Mouse (Mus musculus) kidney, postnatal 14 days (tissue): Measurements from ENCODE around the gene Crisp2.
"Not testable (repeated sequence)": the region's sequence is repeated elsewhere in the genome, so short reads cannot be mapped to it uniquely, and the experiment has no call there.

Source experiments
- DNase-seq: peaks from one replicate; pipeline ENCODE4 v3.0.0; 2022; ENCODE audit warnings: mixed read lengths

The Crisp2 gene

DNA sequence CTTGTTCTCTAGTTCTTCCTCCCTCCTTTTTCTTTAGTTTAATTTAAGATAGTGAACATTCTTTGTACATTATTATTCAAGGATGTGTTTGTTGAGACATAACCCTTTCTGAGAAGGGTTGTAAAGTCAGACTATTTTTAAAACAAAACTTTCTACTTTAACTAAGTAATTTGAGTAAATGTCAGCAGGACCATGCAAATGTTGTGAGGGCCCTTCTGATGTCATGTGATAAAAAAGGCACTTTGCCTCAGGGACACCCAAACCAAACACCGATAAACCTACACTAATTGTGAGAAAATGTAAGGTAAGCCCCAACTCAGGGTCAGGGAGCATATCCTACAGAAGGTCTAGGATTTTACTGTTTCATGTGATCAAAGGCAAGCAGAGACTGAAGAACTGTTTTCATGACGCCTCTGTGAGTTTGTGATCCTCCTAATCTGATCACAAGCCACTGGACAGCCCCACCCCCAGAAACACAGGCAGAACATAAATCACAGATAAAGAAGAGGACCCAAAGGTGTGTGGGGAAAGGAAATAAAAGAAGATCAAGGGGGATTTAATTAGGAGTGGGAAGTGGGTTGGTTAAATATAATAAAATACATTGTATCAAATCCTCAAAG lies at the start of gene Crisp2:
Gene Crisp2, minus strand, starts transcription at position 51 of the 620 bp plus-strand sequence.
- DNase-seq: no peak

DNA sequence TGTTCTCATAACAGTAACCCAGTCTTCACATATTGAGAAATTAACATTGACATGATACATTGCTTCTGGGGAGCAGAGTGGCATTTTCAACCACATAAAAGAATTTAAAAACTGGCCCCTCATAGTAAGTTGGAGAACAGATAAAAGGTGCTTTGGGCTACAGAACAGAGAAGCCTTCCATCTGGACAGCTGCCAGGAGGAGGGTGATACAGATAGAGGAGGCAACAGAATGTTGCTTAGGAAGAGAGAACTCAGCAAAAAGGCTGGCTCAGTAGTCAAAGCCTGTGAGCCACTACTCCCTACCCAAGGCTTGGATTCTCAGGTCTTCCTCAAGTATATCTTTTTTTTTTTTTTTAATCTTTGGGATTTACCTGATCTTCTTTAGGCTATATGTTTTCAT lies 48.3 kb upstream of the Crisp2 start:
- DNase-seq: no peak

DNA sequence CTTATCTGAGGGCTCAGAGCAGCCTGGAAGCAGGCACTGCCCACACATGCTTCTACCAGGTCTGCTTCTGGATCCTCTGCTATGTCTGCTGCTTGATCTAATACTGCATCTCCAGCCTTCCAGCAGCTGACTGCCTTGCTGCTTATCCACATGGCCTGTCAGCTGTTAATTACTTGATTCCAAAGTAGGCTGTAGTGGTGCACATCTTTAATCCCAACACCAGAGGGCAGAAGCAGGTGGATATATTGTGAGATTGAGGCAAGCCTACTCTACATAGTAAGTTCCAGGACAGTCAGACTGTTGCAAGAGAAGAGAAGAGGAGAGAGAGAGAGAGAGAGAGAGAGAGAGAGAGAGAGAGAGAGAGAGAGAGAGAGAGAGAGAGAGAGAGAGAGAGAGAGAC lies 30.5 kb upstream of the Crisp2 start:
- peak; percentile 23 for DNase-seq

DNA sequence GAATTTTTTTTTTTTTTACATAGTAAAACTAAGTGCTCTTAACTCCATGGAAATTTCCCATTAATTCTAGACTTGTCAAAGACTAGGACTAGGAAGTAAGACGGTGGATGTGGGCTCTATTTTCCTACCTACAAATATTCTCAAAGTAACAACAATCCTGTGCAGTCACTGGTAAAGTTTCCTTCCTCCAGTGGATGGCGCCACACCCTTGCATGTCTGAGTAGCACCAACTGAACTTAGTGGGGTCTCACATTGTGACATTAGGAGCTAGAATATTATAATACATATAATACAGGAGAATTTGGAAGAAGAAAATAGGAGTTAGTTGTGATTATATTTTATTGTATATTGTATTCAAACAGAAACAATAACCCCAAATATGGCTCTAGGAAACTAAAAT lies 25.1 kb upstream of the Crisp2 start:
- DNase-seq: no peak

DNA sequence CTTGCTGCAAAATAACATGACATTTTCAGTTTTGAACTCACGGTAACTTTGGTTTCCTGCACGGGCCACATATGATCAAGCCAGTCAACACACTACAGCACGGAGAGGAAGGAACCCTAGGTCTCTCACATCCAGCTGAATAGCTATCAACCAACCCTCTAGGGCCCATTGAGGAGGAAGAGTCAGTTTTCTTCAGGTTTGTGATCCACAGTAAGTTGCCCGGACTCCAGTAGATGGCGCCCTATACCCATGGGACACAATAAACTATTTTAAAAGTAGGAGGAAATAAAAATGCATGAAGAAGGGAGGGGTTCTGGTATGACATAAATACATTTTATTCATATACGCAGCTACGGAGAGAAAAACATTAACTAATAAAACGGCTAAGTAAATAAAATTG lies 17.7 kb upstream of the Crisp2 start:
- DNase-seq: peak; percentile 31

DNA sequence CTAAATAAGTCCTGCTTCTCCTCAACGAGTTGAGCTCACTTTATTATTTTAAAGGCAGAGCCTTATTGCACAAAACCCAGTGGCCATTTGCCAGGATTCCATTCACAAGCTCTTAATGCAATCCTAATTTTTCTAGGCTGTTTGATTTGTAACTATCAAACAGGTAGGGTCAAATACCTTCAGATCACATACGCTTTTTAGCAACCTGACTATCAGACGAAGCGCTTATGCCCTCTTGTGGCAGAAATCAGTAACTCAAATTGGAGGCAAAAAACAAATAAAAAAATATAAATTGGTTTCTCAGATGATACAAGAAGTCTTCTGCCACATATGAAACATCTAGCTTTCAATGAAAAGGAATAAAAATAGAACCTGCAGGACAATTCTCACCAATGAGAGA lies 17.0 kb upstream of the Crisp2 start:
- DNase-seq: no peak

DNA sequence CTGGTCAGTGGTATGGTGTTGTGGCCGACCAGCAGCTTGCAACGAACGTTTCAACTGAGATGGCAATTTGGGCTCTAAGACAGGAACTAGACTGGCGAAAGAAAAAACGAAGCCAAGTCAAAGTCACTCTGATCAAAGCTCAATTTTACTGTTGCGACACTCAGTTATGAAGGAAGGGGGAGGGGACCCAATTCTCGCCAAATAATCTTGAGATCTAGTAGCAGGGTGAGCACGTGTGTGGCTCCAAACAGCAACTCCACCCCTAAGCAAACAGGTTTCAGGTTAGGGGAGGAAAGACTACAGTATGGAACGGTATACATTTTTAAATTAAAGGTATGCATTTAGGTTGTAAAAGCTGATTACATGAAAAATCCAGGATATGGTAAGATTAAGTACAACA lies 14.7 kb upstream of the Crisp2 start:
- no peak for DNase-seq

DNA sequence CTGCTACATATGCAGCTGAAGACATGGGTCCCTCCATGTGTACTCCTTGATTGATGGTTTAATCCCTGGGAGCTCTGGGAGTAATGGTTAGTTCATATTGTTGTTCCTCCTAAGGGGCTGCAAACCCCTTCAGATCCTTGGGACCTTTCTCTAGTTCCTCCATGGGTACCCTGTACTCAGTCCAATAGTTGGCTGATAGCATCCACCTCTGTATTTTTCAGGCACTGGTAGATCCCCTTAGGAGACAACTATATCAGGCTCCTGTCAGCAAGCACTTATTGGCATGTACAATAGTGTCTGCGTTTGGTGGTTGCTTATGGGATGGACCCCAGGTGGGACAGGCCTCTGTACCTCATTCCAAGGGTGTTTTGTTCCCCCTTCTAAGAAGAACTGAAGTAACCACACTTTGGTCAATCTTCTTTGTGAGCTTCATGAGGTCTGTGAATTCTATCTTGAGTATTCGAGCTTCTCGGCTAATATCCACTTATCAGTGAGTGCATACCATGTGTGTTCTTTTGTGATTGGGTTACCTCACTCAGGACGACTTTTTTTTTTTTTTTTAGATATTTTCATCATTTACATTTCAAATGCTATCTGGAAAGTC lies 10.6 kb upstream of the Crisp2 start:
- no peak for DNase-seq

DNA sequence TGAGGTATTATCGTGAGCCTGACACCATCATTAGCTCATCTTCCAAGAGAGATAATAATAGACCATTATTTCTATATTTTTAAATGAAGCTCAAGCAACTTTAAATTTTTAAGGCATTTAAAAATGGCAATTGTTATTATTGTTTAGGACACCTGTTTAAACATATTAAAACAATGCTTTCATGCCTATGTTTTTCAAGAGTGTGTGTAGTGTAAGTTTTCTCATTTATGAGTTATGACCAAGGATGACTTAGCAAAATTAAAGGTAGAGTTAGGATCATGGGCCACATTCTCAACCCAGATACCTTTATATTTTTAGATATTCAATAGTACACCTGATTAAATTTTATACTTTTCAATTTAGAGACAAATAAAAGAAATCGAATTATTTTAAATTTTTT lies 5.5 kb upstream of the Crisp2 start:
- no peak for DNase-seq

DNA sequence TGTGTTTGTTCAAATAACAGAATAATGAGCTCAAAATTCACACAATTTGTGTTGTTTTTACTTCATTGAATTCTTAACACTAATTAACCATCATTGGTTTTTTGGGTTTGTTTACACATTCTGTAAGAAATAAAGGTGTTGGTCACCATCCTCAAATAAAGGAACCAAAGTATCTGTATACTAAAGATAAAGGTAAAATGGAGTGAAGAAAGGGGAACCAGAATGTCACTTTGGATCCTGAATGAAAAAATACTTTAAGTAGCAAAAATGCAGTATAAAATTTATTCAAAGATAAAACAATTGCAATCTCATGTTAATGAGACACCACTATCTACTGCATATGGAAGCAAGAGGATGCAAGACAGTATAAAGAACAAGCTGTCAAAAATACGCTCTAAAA lies 4.8 kb upstream of the Crisp2 start:
- no peak for DNase-seq

DNA sequence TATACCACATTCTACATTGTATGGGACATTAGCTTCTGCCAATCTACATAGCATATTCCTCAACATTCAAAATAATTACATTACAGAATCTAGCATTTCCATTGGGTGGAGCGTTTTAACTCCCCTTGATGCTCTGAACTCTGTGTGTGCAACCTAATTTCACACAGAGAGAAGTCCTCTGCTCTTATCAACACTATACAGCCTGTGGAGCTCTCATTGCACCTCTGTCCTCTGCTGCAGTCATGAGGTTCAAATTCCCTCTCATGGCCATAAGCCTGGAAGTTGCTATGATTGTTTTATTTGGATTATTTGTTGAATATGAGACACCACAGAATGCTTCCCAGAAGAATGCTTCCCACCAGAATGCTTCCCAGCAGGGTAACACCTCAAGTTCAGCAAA lies 4.1 kb upstream of the Crisp2 start, which contains the start of gene Rhag:
Gene Rhag, plus strand, starts transcription at position 193 of the 400 bp plus-strand sequence.
- DNase-seq: no peak

DNA sequence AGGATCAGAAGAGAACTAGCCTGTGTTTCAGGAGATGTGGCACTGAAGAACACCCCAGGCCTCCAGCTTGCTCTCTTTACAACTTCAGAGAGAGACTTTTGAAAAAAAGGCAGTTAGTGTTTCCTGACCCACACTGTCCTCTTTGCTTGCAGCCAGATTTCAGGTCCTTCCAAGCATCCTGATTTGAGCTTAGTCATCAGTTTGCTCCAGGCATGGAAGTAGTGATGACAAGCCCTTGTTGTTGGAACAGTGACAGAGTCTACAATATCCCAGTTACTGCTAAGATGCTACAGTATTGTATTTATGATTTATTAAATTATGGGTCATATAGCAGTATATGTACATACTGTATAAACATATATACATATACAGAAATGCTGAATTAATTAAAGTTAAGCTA lies 1.3 kb upstream of the Crisp2 start:
- DNase-seq: no peak

DNA sequence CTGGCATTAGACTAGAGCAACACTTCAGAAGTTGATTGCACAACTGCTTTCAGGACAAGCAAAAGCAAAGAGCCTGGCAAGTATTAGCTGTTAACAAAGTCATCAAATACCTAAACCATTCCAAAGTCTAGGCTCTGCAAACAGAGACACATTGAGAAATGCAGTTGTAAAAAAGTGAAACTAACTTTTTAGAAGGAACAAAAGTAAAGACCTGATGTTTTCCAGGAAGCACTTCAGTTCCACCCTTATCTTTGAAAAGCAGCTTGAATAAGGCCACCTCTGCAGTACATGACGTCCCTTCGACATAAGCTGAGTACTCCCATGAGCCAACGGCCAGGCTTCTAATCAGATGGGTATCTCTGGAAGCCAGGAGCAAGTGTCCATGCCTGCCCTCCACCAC lies 253 bp downstream of the Crisp2 start:
- no peak for DNase-seq

DNA sequence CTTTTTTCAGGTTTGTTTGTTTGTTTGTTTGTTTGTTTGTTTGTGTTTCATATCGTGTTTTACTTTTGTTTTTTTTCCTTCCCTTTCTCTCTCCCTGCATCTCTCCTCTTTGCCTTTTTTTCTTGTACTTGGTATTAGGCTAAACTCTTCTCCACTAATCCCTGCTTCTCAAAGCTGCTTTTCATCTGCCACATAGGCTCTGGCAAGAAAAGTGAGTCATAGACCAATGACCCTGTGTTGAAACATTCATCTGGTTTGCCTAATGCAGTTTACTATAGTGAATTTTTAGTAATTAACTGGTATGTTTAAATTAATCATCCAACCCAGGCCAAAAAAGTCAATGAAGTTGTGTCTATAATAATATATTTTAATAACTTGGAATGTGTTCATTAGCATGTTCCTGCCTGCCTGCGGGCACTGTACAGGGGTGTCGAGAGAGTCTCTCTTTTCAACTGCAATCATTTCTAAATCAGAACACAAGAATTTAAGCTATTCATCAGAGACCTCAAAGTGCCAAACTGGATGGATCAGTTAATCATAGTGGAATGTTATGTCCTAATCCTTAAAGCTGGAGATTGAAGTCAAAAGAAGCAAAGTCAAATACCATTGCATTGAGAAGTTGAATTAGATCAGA lies 4.0 kb downstream of the Crisp2 start:
- DNase-seq: no peak

DNA sequence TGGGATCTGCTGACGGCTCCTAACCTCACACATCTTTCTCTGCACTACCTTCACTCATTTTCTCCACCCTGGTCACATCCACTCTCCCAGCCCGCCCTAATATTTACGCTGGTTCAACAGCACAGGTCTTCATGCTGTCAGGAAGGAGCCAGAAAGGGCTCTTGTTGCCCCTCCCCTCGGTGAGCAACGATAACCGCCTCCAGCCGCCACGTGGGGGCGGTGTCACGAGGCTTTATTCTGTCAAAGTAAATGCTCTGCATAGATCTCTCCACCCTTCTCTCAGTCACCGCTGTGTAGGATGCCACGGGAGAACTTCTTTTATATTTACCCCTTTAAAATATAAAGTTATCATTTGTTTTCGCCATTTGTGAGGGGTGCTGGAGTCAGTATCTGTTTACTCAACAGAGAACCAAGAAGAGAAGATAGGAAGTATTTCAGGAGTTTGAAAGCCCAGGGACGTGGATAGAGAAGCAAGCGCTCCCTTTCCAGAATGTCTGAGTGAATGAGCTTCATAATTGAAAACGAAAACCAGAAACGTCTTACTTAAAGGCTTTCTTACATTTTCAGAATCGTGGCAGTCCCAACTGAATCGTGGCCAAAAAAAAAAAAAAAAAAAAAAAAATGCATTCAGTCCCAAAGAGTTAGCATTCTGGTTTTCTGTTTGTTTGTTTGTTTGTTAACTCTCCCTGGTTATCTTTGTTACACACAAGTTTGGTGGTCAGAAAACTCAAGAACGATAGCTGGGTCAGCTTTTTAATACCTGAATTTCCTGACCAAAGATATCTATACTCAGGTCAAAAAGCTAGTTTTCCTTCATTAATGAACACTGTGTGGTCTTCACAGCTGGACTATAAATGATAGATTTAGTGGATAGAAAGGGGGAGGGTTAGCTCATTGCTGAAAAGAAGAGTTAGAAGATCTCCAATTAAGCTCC lies 12.6 kb downstream of the Crisp2 start:
- DNase-seq: no peak

DNA sequence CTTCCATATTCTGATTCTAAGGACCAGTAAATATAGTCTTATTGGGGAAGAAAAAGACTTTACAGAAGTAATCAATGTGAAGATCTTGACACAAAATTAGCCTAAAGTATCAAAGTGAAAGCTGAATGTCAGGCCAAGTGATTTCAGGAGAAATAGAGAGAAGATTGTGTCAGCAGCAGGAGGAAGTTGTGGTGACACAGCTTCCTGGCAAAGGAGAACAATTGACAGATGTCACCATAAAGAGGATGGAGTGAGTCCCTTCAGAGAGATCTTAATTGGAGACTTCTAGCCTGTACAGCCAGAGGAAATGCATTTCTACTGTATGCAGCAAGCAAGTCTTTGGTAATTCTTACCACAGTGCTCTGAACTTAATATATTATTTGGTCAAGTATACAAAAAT lies 16.9 kb downstream of the Crisp2 start:
- no peak for DNase-seq

DNA sequence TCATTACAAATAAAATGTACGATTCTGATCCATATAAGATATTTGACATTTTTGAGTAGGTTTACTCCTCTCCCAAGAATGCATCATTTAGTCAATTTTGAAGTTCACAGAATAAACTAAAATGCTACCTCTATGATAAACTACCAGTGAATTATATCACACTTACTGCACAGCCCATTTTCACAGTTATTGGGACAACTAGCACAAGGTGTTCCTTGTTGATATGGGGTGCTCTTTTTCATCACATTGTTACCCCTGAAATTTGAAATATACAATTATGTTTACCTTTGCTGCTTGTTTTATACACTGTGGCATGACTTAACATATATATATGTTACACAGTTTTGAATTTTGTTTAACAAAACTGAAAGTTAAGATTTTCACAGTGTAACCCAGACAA lies 39.7 kb downstream of the Crisp2 start:
- DNase-seq: no peak

DNA sequence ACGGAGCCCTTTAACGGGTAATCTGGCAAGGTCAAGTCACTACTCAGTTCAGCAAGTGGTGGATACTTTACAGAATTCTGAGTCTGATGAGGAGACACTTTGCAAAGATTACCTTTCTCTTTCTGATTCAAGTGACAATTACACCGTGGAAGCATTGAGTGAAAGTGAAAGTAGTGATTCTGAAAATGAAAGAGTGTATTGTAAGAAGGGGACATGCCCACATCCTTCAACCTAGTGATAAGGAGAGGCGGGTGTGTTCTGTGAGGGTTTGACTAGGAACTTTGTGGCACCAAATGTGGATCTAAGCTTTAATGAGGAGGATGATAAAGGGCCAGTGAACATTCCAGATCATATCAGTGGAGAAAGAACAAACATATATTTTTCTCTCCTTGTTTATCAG lies 43.1 kb downstream of the Crisp2 start:
- no peak for DNase-seq

DNA sequence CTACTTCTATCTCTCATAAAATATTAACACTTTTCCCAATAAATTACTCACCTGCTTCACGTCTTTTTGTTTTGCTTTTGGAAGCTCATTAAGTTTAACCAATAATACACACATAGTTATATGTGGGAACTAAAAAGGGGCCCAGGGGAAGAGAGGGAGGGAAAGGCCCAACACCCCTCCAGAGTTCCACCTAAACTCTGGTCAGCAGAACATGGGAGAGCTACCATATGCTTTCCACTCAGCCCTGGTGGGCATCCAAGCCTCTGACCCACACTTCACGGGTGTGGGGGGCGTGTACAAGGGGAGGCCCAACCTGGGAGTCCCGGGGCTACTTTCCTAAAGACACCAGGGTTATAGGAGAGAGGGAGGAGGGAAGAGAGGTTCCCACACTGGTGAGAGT lies 75.1 kb downstream of the Crisp2 start:
- DNase-seq: no peak

DNA sequence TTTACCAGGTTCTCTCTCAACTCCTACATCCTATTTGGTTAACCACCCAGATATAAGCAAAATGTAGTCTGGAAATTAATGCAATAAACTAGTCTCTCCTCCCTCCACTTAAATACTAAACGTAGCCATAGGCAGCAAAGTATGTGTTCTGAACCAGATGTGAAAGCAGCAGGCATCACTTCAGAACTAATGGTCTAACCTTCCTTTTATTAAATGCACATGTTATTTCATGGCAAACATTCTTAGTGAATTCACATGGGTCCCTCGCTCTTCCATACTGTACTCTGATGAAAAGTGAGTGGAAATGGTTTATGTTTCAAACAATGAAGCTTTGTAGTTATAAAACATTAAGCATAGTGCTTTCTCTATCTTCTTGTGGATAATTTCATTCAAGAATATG lies 75.5 kb downstream of the Crisp2 start:
- no peak for DNase-seq

DNA sequence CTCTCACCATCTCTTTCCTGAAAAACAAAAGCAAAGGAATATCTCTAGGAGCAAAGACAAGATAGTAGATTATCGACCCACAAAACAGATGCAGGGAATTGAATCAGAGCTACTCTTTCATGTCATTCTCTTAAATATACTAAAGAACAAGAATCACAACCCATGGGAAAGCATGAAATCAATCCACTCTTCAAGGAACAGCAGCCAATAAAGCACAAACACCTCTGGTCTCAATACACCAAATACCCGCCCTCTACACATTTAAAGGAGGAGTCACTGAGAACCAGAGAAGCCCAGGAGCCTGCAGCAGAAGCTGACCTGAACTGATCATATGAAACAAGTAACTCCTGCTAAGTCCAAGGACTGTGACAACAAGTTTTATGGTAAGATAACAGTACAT lies 80.0 kb downstream of the Crisp2 start, which contains the start of gene Esp1:
Gene Esp1, plus strand, starts transcription at position 301 of the 400 bp plus-strand sequence.
- DNase-seq: no peak

DNA sequence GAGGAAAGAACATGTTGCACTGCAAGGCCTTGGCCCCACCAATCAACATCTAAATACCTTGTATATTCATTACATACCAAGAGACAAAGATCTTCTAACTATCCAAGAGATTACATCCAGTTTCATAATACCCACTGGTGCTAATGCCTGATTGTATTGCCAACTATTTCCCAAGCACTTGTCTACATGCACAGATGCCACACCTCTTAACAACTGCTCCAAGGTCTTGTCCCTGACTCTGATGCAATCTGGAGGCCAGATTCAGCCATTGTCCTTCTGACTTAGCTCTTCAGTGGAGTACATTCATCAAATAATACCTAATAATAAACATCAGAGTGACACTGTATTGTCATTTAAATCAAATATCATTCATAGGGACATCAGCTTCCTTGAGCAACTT lies 89.7 kb downstream of the Crisp2 start:
- not testable (repeated sequence) for DNase-seq

DNA sequence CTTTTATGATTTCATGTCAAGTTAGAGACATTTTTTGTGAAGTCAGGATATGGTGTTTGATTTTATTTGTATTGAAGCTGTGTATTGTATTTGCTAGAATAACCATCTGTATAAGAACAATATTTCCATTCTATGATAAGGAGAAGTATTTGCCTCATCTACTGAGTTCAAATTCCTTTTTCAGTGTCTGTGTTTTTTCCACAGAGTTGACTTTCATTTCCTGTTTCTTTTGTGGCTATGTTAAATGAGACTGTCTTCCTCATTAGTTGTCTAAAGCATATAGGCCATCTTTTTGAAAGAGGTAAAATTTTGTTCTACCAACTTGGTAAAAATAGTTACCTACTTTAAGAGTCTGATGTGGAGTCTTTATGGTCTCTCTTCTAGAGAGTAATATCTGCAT lies 90.5 kb downstream of the Crisp2 start:
- no peak for DNase-seq
